Mouse (Mus musculus) cerebellum, adult 9-11 months (tissue): ENCODE results near the gene Cd52.

Experiments
- DNase-seq: peaks from one replicate; pipeline ENCODE4 v3.0.0; 2022

Gene Cd52

GRCm38 (mm10) chr4:134047648-134048047 is 47.2 kb downstream of the Cd52 start:
- no peak for DNase-seq

GRCm38 (mm10) chr4:134043041-134043440 is 51.8 kb downstream of the Cd52 start:
- DNase-seq, result no peak

GRCm38 (mm10) chr4:134041317-134042123 is 53.4 kb downstream of the Cd52 start:
- DNase-seq, result no peak

GRCm38 (mm10) chr4:134035953-134036352 is 58.9 kb downstream of the Cd52 start:
- peak; percentile 72 for DNase-seq
